Mouse (Mus musculus) heart, embryonic 13.5 days (tissue): Measurements from ENCODE around the gene Tmem129. TPM values are rescaled to one million over a fixed set of nuclear protein-coding genes. Genes with fewer than 3 reads are reported as not detected.
A peak's percentile ranks its signal among the peaks of the same experiment; 100 is the strongest.

Experiments used
- ATAC-seq: fragments of 200-750 bp; cut with Nextera tagmentation; 2 replicates; pipeline ENCODE4 v1.8.0; 2017; ENCODE audit warnings: moderate TSS enrichment; ENCODE audit not compliant: insufficient number of reproducible peaks, low FRiP score, low TSS enrichment; ENCODE audit errors: extremely low read depth
- H3K27ac ChIP-seq: fragments of 300-500 bp; sonication (generic); replicated peaks from 2 replicates; pipeline ENCODE4 v1.5.1; 2015; ENCODE audit warnings: moderate library complexity, mild to moderate bottlenecking, inconsistent platforms
- H3K27me3 ChIP-seq: fragments of 300-500 bp; sonication (generic); replicated peaks from 2 replicates; pipeline ENCODE4 v1.6.1; 2015; ENCODE audit warnings: mild to moderate bottlenecking, inconsistent platforms
- H3K36me3 ChIP-seq: fragments of 300-500 bp; sonication (generic); 2 replicates; pipeline ENCODE4 v1.6.1; 2015; ENCODE audit warnings: mild to moderate bottlenecking, inconsistent platforms
- H3K4me1 ChIP-seq: fragments of 300-500 bp; sonication (generic); 2 replicates; pipeline ENCODE4 v1.6.1; 2015; ENCODE audit warnings: inconsistent platforms
- H3K4me2 ChIP-seq: fragments of 300-500 bp; sonication (generic); 2 replicates; pipeline ENCODE4 v1.6.1; 2015; ENCODE audit warnings: inconsistent platforms, mild to moderate bottlenecking, moderate library complexity
- H3K4me3 ChIP-seq: fragments of 300-500 bp; sonication (generic); 2 replicates; pipeline ENCODE4 v1.5.1; 2015; ENCODE audit warnings: moderate library complexity, mild to moderate bottlenecking, inconsistent platforms
- H3K9ac ChIP-seq: fragments of 300-500 bp; sonication (generic); 2 replicates; pipeline ENCODE4 v1.6.1; 2015; ENCODE audit warnings: inconsistent platforms, mild to moderate bottlenecking, moderate library complexity
- H3K9me3 ChIP-seq: fragments of 300-500 bp; sonication (generic); 2 replicates; pipeline ENCODE4 v1.6.1; 2016; ENCODE audit warnings: inconsistent platforms
- WGBS: fragments of 180-500 bp; shearing (Covaris S2); methylation state at CpG from one replicate; pipeline ENCODE4 v1.1.7; 2015; ENCODE audit warnings: mixed read lengths; 5-methylcytosine and 5-hydroxymethylcytosine counted together
- polyA plus RNA-seq: library from polyadenylated mRNA; unstranded; fragments of >200 nt; fragmentation: Nextera tagmentation; extraction: Ambion mirVana; gene quantifications from 2 replicates; pipeline ENCODE4 v1.2.1, GENCODE M21; 2015

Gene Tmem129
- polyA plus RNA-seq, 1 experiment from 2014 or later = 32.0 TPM

- Histone ChIP-seq H3K4me3 (peak overlapping the region; percentile 75), H3K4me1 (peaks cover 55% of the 10 kb centered on the region), H3K36me3 (peaks cover 47% of the 10 kb centered on the region), H3K27me3 (no peaks in the 10 kb centered on the region), H3K9me3 (no peaks in the 10 kb centered on the region), H3K27ac (peak overlapping the region; percentile 97), H3K4me2 (peak overlapping the region; percentile 98), H3K9ac (peak overlapping the region; percentile 90)
- 0 out of 2 replicates have a peak, but pooled peaks have one; percentile 3 for ATAC-seq
- under 1% methylated on average over 32 of the region's 32 CpGs for WGBS
Observed at GRCm38 (mm10) chr5:33657251-33657786, 897 bp downstream of the Tmem129 start.

GRCm38 (mm10) chr5:33656739-33657138 is 1.5 kb downstream of the Tmem129 start:
- Histone ChIP-seq H3K4me1 (peaks cover 55% of the 10 kb centered on the region), H3K9ac (peak overlapping the region; percentile 90), H3K9me3 (no peaks in the 10 kb centered on the region), H3K4me2 (peak overlapping the region; percentile 98), H3K36me3 (peaks cover 42% of the 10 kb centered on the region), H3K4me3 (peak overlapping the region; percentile 75), H3K27me3 (no peaks in the 10 kb centered on the region), H3K27ac (peak overlapping the region; percentile 97)
- WGBS = 13% methylated on average over 1 of the region's 1 CpGs
- no peak for ATAC-seq

- H3K36me3 ChIP-seq = peaks cover 33% of the 10 kb centered on the region
- 88% methylated on average over 10 of the region's 10 CpGs for WGBS
- ATAC-seq = no peak
Observed at GRCm38 (mm10) chr5:33655251-33655840, 2.9 kb downstream of the Tmem129 start.

GRCm38 (mm10) chr5:33654424-33654823 is 3.8 kb downstream of the Tmem129 start:
- H3K9ac ChIP-seq = 0 out of 2 replicates have a peak overlapping the region, but pooled peaks have one; percentile 11
- H3K36me3 ChIP-seq = peaks cover 38% of the 10 kb centered on the region
- 92% methylated on average over 13 of the region's 13 CpGs for WGBS
- ATAC-seq = no peak
- no peak overlapping the region for H3K4me2 ChIP-seq
- peaks cover 62% of the 10 kb centered on the region for H3K4me1 ChIP-seq
- no peak overlapping the region for H3K4me3 ChIP-seq
- H3K27me3 ChIP-seq = no peaks in the 10 kb centered on the region
- no peaks in the 10 kb centered on the region for H3K9me3 ChIP-seq
- H3K27ac ChIP-seq = no peak overlapping the region

More at GRCm38 (mm10) chr5:33655251-33655840, 2.9 kb downstream of the Tmem129 start:
- Histone ChIP-seq H3K27ac (no peak overlapping the region), H3K27me3 (no peaks in the 10 kb centered on the region), H3K4me2 (no peak overlapping the region), H3K9me3 (no peaks in the 10 kb centered on the region), H3K9ac (peak overlapping the region; percentile 90; the same call in 1 of the 2 replicates), H3K4me3 (no peak overlapping the region), H3K4me1 (peaks cover 62% of the 10 kb centered on the region)

GRCm38 (mm10) chr5:33652783-33653173 is 5.4 kb downstream of the Tmem129 start:
- H3K36me3 ChIP-seq = peaks cover 55% of the 10 kb centered on the region
- no peak for ATAC-seq

GRCm38 (mm10) chr5:33651921-33652782 is 6.1 kb downstream of the Tmem129 start, which contains the start of gene Slbp:
Gene Slbp (minus strand): TSS chr5:33652574.
- peak within 1 kb of the TSS; percentile 82 for H3K4me2 ChIP-seq
- ATAC-seq = peak; percentile 94
- H3K27me3 ChIP-seq = no peaks in the 10 kb centered on the region
- H3K4me3 ChIP-seq = peak within 1 kb of the TSS; percentile 73
- peaks cover 61% of the 10 kb centered on the region for H3K36me3 ChIP-seq
- peaks cover 55% of the 10 kb centered on the region for H3K4me1 ChIP-seq
- H3K27ac ChIP-seq = peak within 1 kb of the TSS; percentile 96
- H3K9ac ChIP-seq = peak within 1 kb of the TSS; percentile 93
- H3K9me3 ChIP-seq = no peaks in the 10 kb centered on the region
- WGBS = under 1% methylated on average over 82 of the region's 82 CpGs

More at GRCm38 (mm10) chr5:33652783-33653173, 5.4 kb downstream of the Tmem129 start:
- WGBS = 4% methylated on average over 9 of the region's 9 CpGs
- Histone ChIP-seq H3K27me3 (no peaks in the 10 kb centered on the region), H3K9ac (peak overlapping the region; percentile 82), H3K27ac (peak overlapping the region; percentile 96), H3K4me2 (peak overlapping the region; percentile 82), H3K4me3 (peak overlapping the region; percentile 73), H3K4me1 (peaks cover 56% of the 10 kb centered on the region), H3K9me3 (no peaks in the 10 kb centered on the region)

- Histone ChIP-seq H3K4me2 (peak overlapping the region; percentile 82), H3K9ac (peak overlapping the region; percentile 93), H3K4me1 (peaks cover 49% of the 10 kb centered on the region), H3K9me3 (no peaks in the 10 kb centered on the region), H3K27ac (peak overlapping the region; percentile 96), H3K36me3 (peaks cover 67% of the 10 kb centered on the region), H3K27me3 (no peaks in the 10 kb centered on the region), H3K4me3 (peak overlapping the region; percentile 73)
- WGBS = 0% methylated on average over 11 of the region's 11 CpGs
- no peak for ATAC-seq
Observed at GRCm38 (mm10) chr5:33651541-33651920, 6.7 kb downstream of the Tmem129 start.

- WGBS = 8% methylated on average over 2 of the region's 2 CpGs
- H3K9ac ChIP-seq = peak overlapping the region; percentile 93
- H3K4me3 ChIP-seq = peak overlapping the region; percentile 73
- H3K4me1 ChIP-seq = peaks cover 44% of the 10 kb centered on the region
- no peak for ATAC-seq
- peak overlapping the region; percentile 96 for H3K27ac ChIP-seq
- no peaks in the 10 kb centered on the region for H3K27me3 ChIP-seq
- H3K9me3 ChIP-seq = no peaks in the 10 kb centered on the region
- peak overlapping the region; percentile 82 for H3K4me2 ChIP-seq
- H3K36me3 ChIP-seq = peaks cover 72% of the 10 kb centered on the region
Observed at GRCm38 (mm10) chr5:33651017-33651416, 7.2 kb downstream of the Tmem129 start.

GRCm38 (mm10) chr5:33640652-33641051 is 17.6 kb downstream of the Tmem129 start:
- Histone ChIP-seq H3K4me1 (peaks cover 3% of the 10 kb centered on the region; the same call in 1 of the 2 replicates), H3K4me3 (no peak overlapping the region), H3K9me3 (no peaks in the 10 kb centered on the region), H3K4me2 (no peak overlapping the region), H3K27me3 (no peaks in the 10 kb centered on the region), H3K27ac (no peak overlapping the region), H3K36me3 (peaks cover 88% of the 10 kb centered on the region), H3K9ac (no peak overlapping the region)
- no peak for ATAC-seq
- WGBS = 33% methylated on average over 3 of the region's 3 CpGs

- Histone ChIP-seq H3K4me2 (no peak overlapping the region), H3K9ac (0 out of 2 replicates have a peak overlapping the region, but pooled peaks have one; percentile 37), H3K4me1 (peaks cover 3% of the 10 kb centered on the region; the same call in 1 of the 2 replicates), H3K36me3 (peaks cover 83% of the 10 kb centered on the region), H3K27ac (no peak overlapping the region; the same call in 1 of the 2 replicates), H3K9me3 (no peaks in the 10 kb centered on the region), H3K4me3 (no peak overlapping the region), H3K27me3 (no peaks in the 10 kb centered on the region)
- no peak for ATAC-seq
- 46% methylated on average over 4 of the region's 4 CpGs for WGBS
Observed at GRCm38 (mm10) chr5:33638826-33639225, 19.4 kb downstream of the Tmem129 start.
